Mouse (Mus musculus): ENCODE results near the gene Slc6a14. TPM values are rescaled to one million over a fixed set of nuclear protein-coding genes. Genes with fewer than 3 reads are reported as not detected.

The Slc6a14 gene
- polyA plus RNA-seq (2015; fragmentation: Nextera tagmentation; extraction: Ambion mirVana) = not detected in 2 replicates

GRCm38 (mm10) chrX:21714829-21715228, at the start of gene Slc6a14:
Slc6a14 (plus strand) TSS chrX:21714896.

GRCm38 (mm10) chrX:21744997-21745396, 30.3 kb downstream of the Slc6a14 start, which contains the start of gene Gm28269:
Gm28269 (minus strand) TSS chrX:21745097.

Other genes starting within 250 kb of the Slc6a14 start
- 87.4 and 135 TPM in 2 replicates for gene Agtr2, start 230.4 kb upstream of the Slc6a14 start, polyA plus RNA-seq (2015; fragmentation: Nextera tagmentation; extraction: Ambion mirVana)
- gene Gm28269, start 30.2 kb downstream of the Slc6a14 start, polyA plus RNA-seq (2015; fragmentation: Nextera tagmentation; extraction: Ambion mirVana) = not detected in 2 replicates

Measured in spleen, postnatal 0 days (tissue).